Mouse (Mus musculus): ENCODE measurements around the gene Ccdc14.
"Not testable (repeated sequence)": the region's sequence is repeated elsewhere in the genome, so short reads cannot be mapped to it uniquely, and the experiment has no call there.

The Ccdc14 gene

DNA sequence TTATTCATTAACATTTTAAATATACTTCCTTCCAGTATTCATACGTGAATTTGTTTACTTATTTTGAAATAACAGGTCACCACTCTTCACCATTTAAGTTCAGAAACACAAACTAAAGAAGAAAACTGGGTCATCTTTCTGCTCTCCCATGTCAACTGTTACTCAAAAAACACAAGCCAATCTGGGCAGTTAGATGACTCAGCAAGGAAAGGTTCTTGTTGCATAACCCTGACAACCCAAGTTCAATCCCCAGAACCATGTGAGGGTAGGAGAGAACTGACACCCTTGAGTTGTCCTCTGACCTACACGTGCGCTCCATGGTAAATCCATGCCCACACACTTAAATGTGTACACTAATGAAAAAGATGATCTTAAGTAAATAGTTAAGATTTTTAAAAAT, 34.7 kb downstream of the Ccdc14 start:
- no peak for DNase-seq

DNA sequence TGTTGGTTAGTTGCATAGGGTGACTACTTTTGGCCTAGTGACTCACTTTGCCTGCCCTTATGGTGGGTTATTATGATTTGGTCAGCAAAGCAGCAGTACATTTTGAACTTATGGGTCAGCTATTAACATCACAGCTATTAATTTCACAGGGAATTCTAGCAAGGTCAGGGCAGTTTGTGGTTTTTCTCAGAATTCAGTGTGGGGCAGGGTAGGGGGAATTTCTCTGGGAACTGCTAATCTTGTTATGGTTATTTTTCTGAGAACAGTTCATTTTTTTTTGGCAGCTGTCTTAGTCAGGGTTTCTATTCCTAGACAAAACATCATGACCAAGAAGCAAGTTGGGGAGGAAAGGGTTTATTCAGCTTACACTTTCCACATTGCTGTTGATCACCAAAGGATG, 38.2 kb downstream of the Ccdc14 start:
- not testable (repeated sequence) for DNase-seq

GRCm38 (mm10) chr16:34729371-34729770, 39.0 kb downstream of the Ccdc14 start:
- DNase-seq: no peak

- no peak for DNase-seq
Observed at GRCm38 (mm10) chr16:34738656-34739233, 48.3 kb downstream of the Ccdc14 start.

- no peak for DNase-seq
Observed at GRCm38 (mm10) chr16:34742930-34743329, 52.5 kb downstream of the Ccdc14 start.

- DNase-seq: peak; percentile 22
Observed at GRCm38 (mm10) chr16:34745065-34745585, 54.7 kb downstream of the Ccdc14 start, which contains the start of gene Mylk. Gene Mylk, plus strand, starts transcription at chr16:34745210.

DNA sequence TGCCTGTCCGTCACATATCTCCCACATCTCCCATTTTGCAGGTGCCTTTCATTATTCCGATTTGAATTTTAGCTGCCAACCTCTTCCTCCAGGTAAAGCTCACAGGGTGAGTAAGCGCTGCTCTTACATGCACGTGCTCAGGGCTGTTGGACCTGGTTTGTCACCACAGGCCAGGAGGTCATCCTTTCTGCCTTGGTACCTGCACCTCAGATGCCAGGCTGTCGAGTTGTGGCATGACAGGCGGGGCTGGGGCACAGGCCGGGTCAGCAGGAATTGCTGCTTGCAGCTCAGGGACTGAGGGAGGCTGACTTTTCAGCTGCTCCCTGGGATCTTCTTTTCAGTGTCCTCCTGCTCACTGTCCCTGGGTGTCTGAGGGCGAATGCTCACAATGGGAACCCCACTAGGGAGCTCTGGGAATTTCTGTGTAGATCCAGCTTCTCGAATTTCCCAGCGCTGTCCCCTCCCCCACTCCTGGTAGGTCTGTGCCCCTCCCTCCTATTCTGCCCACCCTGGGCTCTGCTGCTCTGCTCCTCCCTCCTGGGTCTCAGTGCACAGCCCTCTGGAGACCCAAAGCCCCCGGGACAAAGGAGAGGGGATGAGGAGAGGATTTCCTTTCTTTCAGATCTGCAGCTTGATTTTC, 57.8 kb downstream of the Ccdc14 start:
- no peak for DNase-seq

DNA sequence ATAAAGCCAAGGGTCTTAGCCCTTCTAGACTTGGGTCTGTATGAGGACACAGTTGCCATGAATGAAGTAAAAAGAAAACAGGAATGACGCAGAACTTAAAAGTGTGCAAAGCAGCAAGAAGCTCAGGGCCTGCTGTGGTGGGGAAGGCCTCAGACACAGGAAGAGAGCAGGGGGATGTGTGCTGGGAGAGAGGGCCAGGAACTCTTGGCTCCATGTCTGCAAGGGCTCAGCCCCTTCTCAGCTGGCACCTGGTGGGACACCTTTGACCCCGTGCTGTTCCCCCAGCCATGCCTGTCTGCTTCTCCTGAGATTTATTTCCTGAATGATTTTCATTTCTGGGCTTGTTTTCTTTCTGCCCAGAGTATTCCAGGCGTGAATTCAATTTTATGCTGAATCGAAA, 59.1 kb downstream of the Ccdc14 start:
- no peak for DNase-seq

GRCm38 (mm10) chr16:34752026-34752425, 61.6 kb downstream of the Ccdc14 start:
- no peak for DNase-seq

GRCm38 (mm10) chr16:34752977-34753376, 62.6 kb downstream of the Ccdc14 start:
- DNase-seq: no peak

GRCm38 (mm10) chr16:34756991-34757390, 66.6 kb downstream of the Ccdc14 start:
- no peak for DNase-seq

DNA sequence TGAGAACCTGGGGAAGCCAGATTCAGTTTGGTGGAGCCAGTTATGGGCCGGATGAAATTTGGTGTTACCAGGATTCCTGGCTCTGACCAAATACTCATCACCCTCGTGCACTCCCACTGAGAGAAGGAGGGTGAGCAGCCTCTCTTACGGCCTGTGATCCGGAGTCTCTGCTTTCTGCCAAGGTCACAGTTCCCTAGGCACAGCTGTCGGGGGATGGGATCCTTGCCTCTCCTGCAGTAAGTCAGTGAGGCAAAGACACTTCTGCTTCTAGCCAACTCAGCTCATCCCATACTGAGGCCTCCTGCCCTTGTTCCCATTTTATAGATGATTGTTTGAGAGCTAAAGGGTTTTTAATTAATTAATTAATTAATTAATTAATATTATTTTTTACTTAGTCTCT, 67.8 kb downstream of the Ccdc14 start:
- no peak for DNase-seq

GRCm38 (mm10) chr16:34763959-34764591, 73.7 kb downstream of the Ccdc14 start:
- DNase-seq: no peak

GRCm38 (mm10) chr16:34765666-34766065, 75.2 kb downstream of the Ccdc14 start:
- DNase-seq: no peak

DNA sequence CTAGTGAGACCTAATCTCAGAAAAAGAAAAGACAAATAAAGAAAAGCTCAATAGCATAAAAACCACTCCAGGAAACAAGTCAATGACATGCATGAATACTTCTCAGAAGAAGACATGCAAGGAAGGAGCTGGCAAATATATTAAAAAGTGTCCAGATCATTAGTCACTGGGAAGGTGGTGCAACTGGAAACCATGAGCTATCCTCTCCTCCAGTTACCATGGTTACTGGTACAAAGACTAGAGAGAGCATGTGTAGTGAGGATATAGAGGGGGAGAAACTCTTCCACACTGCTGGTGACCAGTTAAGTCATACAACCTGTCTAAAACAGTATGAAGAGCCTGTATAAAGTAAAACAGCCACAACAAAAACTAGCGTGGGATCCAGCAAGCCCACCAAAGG, 75.8 kb downstream of the Ccdc14 start:
- no peak for DNase-seq

DNA sequence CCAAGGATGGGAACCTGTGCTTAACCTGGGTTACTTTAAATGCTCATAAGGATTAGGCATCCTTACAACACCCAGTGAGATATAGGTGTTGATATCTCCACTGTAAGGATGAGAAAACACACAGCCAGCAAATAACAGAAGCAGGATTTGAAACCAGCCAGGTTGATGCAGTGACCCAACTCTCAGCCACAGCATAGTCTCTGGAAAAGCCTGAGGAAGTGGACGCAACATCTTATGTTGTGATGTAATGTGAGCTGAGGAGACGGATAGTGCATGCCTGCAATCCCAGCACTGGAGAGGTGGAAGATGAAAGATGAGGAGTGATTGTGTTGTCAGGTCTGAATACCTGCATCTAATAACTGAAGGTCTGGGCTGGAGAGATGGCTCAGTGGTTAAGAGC, 77.0 kb downstream of the Ccdc14 start:
- no peak for DNase-seq

- DNase-seq: no peak
Observed at GRCm38 (mm10) chr16:34768436-34768835, 78.0 kb downstream of the Ccdc14 start.

DNA sequence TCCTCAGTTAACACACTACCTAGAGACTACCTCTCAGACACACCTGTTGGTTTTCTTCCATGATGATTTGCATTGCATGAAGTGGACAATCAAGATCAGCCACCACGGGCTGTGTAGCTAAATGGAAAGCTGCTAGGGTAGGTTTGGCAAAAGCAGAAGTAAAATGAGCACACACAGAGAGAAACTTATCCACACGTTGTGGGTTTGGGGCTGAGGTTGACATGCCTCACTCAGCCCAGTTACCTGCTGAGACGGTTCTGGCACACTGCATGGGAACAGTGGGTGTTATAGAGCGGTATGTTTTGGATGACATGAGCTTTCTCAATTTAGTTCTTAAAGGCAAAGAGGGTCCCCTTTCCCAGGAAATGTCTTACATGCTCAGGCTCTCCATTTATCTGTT, 79.7 kb downstream of the Ccdc14 start:
- no peak for DNase-seq

DNA sequence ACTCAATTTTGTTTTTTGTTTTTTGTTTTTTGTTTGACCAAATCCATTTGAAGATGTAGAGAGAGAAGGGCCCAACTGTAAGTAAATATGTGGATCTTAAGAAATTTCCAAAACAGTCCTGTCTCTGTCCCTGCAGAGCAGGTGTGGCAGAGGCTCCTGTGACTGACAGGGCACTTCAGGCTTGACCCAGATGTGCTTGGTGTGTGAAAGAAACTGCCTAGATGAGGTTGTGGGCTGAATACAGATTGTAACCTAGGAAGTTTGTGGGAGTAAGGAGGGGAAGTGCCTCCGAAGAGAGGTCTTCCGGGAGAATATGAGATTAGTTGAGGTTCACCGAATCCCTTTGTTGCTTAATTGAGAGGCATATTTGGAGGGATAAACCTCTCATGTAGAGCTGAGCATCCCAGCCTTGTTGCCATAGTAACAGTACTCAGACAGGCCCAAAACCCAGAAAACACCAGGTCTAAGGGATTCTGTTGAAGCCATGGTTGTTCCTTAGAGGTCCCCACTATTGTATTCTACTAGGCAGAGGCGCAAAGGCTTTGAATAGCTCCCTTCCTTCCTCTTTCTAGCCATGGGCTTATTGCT, 82.1 kb downstream of the Ccdc14 start:
- DNase-seq: peak; percentile 9

All from layer of hippocampus, adult 9-11 months (tissue).